Mouse (Mus musculus) kidney, postnatal 36 days (tissue): ENCODE data around the gene S1pr1.
A peak's percentile ranks its signal among the peaks of the same experiment; 100 is the strongest.

ENCODE experiments used
- DNase-seq, 2 experiments: peaks; one replicate each; pipeline ENCODE4 v3.0.0; 2021 to 2022; ENCODE audit warnings: mixed read lengths in 2 of 2

The S1pr1 gene

DNA sequence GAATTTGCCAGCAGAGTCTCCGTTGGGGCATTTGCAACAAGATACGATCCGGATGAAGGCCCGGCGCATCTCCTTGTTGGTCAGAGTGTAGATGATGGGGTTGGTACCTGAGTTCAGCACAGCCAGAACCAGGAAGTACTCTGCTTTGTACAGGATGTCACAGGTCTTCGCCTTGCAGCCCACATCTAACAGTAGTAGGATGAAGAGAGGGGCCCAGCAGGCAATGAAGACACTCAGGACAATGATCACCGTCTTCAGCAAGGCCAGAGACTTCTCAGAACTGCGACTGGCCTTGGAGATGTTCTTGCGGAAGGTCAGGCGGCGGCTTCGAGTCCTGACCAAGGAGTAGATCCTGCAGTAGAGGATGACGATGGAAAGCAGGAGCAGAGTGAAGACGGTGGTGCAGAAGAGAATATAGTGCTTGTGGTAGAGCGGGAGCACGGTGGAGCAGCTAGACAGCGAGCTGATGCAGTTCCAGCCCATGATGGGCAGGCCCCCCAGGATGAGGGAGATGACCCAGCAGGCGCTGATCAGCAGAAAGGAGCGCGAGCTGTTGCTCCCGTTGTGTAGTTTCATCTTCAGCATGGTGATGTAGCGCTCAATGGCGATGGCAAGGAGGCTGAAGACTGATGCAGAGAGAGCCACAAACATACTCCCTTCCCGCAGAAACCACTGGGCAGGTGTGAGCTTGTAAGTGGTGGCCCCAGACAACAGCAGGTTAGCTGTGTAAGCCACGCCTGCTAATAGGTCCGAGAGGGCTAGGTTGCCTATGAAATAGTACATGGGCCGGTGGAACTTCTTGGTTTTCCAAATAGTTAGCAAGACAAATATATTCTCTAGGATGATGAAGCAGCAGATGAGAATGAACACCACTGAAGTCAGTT is 2.7 kb downstream of the S1pr1 start:
- DNase-seq, result peak in 1 of 2 experiments; percentile 8

DNA sequence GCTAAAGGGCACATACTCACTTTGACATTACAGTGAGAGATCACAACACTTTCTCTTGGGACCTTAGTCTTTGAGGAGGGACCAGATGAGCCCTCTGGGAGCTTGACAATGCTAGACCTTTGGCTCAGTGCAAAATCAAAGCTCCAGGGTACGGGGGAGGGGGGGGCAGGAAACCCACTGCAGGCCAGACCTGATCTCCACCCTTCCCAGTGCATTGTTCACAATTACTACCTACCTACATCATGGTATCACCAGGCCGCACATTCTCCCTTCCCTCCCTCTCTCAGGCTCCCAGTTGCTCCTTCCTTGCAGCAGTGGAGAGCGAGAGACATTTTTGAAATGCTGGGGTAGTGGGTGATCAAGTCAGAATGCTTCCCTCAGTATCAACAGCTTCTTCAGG is 3.5 kb downstream of the S1pr1 start:
- peak; percentile 55 to 56 for DNase-seq

DNA sequence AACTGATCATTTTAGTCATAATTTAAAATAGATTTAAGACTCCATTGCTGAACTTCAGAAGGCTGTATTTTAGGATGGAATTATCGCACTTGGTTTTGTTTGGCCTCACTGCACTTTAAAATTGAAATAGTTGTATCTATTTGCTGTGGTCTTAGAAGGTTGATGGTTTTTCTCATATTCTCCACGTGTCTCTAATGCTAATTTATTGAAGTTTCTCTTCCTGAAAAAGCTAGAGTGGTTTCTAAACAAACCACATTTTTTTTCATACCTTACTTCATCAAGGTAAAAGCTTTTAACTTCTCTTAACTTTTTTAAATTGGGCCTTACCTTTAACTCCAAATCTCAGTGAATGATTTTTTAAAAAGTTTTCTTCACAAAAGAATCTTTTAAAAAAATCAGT is 4.8 kb downstream of the S1pr1 start:
- DNase-seq, result no peak

DNA sequence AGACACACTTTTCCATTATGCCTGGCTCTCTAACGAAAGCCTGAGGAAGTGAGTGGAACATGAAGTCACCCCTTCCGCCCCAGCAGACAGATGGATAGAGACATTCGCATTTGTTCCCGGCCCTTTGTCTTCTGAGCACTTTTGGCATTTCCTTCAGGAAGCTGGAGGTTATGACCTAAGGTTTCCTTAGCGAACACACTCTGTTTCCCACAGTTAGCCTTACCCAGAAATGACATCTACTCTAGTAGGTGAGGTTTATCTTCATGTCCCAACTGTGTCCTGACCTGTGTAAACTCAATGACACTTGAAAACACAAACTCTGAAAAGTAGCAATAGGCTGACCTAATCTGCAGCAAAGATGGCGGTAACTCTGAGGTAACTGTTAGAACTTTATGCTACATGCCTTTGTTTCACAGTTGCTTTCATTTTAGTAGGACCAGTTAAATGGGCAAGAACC is 5.7 kb downstream of the S1pr1 start:
- DNase-seq, result peak; percentile 54 to 84

DNA sequence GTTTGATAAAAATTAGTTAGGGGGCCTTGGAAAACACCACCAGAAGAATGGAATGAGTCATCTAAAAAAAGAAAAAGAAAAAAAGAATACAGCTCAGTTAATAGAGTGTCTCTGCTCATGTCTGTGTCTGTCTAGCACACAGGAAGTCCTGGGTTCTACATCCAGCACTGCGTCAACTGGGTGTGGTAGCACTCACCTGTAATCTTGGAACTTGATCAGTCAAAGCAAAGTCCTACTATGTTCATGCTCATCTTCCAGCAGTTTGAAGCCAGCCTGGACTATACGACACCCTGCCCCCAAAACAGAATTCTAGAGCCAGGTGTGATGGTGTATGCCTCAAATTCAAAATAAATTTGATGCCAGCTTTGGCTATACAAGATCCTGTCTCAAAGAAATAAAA is 8.1 kb downstream of the S1pr1 start:
- DNase-seq, result no peak

DNA sequence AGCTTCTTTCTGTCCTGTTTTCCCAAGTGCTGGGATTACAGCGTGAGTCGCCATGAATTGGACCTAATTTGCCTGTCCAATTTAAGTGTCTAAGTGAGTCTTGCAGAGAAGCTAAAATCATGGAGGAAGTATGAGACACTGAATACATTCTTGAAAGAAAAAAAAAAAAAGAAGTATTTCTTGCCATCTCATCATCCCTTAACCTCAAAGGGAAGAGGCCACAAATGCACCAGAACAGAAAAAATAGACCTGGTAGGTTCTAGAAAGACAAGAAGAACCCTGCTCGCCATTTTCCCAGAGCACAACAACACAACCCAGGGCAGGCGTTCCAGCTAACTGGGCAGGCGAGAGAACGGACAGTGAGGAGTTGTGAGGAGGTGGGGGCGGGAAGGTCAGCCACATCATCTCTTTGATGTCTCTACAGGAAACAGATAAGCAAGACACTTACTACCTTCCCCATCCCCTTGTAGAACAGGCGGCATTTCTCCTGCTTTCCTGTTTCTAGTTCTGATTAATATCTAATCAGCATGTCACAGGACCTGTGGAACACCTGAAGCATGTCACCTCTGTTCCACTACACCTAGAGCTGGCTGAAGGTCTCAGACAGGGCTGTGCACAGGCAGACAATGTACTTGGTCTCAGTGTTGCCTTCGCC is 10.5 kb downstream of the S1pr1 start:
- no peak for DNase-seq

DNA sequence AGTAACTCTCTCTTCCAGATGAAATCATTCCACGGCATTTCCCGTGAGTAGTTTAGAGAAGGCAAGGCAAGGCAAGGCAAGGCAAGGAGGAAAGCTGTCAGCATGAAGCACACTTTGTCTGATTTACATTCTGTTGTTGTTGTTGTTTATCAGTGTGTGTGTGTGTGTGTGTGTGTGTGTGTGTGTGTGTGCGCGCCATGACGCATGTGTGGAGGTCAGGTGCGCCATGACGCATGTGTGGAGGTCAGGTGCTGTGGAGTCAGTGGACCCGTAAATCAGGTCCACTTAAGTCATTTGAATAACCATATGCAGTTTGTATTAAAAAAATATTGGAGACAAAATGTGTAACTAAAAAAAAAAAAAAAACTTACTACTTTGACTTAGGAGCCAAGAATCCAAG is 11.2 kb downstream of the S1pr1 start:
- DNase-seq, result no peak

DNA sequence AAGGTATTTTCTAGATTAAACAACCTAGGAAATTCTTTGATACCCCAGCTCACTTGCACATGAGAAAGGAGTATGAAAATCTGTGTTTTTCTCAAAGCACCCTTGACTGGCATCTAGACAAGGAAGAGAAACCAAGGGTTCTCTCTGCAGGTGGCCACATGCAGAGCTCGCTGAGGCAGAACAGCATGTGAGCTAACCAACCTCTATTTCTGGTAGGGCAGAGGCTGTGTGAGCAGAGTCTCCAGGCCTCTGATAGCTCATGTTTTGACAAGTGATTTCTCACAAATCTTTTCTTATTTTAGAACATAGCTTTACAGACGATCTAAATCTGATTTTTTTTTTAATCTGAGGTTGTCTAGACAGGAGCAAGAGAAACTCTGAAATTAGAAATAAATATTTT is 12.8 kb downstream of the S1pr1 start:
- DNase-seq, result no peak

DNA sequence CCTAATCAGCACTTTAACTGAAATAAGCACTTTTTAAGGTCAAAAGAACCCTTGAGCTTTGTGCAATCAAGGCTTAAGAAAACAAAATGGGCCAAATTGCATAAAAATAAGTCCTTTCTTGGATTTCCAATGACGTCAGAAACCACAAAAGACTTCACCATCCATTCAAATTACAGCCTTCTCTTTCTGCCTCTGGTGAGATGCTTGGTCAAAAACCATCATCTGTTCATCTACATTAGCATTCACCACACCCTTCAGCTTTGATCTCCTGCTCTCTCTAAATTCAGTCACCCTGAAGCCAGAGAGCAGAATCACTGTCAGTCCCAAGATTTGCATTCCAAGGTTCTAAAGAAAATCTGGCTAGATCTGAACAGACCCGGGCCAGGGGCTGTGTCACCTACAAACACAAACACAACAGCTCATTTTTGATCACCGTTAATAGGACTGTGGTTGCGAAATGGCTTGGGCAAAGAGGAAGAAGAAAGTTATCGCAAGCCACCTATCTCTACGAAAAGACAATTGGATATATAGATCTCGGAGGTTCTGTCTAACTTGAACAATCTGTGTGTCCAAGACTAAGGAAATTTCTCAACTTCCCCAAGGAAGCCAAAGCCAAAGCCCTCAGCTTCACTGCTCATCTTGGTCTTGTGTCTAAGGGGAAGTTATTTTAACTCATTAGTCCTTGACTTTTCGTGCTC is 19.5 kb downstream of the S1pr1 start:
- DNase-seq, result no peak

DNA sequence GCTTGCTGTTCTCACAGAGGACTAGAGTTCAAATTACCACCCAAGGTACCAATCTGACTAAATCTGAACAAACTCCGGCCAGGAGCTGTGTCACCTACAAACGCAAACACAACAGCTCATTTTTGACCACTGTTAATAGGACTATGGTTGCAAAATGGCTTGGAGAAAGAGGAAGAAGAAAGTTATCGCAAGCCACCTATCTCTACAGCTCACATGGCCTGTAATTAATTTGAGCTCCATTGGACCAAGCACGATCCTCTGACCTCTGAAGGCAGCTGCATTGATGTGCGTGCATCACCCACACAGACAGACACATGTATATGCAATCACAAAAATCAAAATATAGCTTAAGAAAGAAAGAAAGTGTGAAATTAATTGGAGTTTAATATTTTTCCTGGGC is 20.7 kb downstream of the S1pr1 start:
- no peak for DNase-seq

DNA sequence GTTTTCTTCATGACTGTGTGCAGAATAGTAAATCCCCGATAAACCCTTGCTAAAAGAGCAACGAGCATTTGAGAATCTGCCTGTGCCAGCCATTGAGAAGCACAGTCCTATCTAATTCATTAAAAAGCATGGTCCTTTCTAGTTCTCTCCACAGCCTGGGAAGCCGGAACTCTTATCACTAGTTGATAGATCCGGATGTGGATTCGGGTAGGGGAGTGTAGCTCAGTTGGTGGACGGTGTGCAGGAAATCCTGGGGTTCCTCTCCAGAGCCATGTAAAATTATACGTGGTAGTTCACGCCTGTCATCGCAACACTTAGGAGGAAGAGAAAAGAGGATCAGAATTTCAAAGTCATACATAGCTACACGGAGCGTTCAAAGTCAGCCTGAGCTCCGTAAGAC is 21.5 kb downstream of the S1pr1 start:
- no peak for DNase-seq

DNA sequence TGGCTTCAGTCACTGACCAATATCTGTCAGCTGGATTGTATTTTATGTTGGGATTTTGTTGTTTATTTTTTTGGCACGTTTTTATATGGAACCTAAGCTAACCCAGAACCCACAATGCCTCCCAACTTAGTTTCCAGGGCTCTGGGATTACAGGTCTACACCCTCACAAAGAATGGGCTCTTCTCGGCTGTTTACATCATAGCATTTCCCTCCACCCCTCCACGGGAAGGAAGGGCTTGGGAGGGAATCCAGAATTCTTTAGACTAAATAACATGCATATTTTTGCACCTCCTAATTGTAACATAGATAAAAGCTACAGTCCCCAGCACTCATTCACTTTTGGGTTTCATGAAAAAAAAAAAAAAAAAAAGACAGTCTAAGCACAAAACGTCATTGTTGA is 22.0 kb downstream of the S1pr1 start:
- DNase-seq, result no peak

DNA sequence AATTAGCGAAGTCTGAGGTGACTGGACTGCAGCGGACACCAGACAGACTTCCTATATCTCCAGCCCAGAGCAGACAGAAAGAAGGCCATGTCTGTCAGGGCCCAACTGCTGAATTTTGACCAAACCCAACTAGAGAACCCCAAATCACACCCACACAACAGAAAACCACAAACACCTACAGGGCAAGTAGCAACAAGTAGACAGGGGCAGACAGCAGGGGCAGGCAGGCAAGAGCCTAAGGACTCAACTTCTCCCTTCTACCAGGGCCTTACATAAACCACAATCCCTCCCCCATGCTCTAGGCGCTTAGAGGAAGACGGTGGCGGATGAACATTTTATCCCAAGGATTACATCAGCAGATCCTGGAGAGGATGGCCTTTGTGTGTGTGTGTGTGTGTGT is 22.5 kb downstream of the S1pr1 start:
- DNase-seq, result no peak

DNA sequence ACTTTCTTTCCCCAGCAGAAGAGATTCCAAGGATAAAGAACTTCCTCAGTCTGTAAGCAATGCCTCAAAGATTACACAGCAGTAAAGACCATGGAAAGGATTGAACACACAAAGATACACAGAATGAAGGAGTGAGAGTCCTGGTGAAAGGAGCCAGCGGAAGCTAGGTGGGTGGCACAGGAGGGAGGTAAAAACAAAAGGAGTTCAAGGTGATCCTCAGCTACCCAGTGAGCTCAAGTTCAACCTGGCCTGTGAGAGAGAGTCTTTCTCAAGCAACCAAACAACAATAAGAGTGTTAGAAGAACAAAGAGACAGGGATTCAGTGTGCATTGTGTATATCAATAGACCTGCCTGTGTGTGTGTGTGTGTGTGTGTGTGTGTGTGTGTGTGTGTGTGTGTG is 25.0 kb downstream of the S1pr1 start:
- no peak for DNase-seq

DNA sequence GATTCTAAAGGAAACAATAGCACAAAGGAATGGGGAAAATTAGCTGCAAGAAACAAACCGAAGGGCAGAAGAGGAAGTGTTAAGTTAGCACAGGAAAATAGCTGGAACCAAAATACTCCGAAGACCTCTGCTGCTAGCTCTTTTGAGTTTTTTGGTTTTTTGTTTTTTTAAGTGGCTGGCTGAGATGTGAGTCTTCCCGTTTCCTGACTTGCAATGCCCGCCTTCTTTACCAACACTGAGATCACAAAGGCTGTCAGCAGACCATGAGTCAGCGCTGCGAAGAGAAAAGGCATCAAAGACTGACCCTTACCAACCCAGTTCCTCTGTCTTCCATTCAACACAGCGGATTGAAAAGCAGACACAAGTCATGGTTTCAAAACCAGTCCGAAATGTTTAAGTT is 25.5 kb downstream of the S1pr1 start:
- DNase-seq, result peak in 1 of 2 experiments; percentile 27

DNA sequence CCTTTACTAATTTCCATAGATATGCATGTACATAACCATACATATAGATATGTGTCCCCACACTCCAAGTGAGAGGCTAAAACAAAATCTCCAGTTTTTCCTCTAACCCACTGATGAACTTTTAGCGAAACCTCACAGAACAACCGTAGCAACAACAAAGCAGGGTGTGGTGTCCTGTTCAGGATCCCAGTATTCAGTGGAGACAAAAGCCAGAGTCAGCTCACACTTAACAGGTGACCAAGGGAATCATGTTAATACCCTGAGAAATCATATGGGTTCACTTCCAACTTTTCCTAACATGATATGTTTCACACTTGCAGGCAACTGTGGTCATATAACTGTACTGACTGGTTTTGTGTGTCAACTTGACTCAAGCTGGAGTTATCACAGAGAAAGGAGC is 27.1 kb downstream of the S1pr1 start:
- no peak for DNase-seq

DNA sequence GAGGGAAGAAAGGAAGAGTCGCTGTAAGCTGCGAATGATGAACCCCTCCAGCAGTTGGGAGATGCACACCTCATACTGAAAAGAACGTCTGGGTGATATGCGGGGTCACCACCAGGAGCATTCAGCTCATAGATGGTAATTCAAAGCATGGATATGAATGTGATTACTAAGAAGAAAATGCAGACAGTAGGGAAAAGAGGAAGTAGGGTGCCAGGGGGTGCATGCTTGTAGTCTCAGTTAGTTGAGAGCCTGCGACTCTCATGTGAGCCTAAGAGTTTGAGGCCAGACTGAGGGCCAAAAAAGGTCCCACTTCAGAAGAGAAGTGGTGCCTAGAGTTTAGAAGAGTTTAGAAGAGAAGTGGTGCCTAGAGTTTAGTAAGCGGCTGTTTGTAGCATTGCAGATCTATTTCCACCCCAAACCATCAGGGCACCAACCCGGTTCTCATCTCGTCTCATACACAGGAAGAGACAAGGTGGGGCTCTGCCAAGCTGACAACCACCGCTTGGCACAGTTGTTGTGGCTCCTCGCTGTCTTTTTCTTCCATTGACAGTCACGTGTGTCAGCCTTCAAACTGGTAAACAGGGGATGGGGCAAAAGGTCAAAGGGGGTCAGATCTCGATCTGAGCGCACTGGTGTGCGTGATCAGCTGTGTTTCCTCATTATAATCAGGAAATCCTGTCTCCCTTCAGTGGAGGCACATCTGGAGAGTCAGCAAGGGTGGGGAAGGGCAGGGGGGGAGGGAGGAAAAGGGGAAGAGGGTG is 32.4 kb downstream of the S1pr1 start:
- peak; percentile 47 to 62 for DNase-seq

DNA sequence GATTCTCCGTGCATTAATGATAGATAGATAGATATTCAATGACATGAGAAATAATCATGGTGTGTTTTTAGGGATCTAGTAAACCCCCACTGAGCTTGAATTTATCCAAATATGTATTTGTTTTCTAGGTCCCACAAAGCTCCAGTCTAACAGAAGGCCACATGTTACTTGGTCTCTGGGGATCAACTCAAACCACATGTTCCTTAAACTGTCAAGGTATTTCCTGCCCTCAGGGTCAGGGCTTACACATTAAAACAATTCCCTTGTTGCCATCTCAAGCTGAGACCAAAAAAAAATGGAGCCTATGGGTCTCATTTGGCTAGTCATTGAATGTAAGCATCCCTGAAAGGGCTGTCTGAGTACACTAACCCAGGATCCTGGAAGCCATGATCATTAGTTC is 33.7 kb downstream of the S1pr1 start:
- no peak for DNase-seq

DNA sequence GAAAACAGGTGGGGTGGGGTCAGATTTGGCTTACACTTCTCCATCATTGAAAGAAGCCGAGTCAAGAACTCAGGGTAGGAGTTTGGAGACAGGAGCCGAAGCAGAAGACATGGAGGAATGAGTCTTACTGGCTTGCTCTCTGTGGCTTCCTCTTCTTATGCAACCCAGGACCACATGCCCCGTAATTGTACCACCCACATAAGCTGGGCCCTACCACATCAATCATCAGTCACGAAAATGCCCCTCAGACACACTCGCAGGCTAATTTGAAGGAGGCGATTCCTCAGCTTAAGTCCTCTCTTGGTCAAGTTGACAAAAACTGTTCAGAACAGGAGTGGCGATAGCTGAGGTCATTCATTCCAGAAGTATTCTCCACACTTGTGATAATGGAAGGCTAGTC is 35.9 kb downstream of the S1pr1 start:
- DNase-seq, result no peak

DNA sequence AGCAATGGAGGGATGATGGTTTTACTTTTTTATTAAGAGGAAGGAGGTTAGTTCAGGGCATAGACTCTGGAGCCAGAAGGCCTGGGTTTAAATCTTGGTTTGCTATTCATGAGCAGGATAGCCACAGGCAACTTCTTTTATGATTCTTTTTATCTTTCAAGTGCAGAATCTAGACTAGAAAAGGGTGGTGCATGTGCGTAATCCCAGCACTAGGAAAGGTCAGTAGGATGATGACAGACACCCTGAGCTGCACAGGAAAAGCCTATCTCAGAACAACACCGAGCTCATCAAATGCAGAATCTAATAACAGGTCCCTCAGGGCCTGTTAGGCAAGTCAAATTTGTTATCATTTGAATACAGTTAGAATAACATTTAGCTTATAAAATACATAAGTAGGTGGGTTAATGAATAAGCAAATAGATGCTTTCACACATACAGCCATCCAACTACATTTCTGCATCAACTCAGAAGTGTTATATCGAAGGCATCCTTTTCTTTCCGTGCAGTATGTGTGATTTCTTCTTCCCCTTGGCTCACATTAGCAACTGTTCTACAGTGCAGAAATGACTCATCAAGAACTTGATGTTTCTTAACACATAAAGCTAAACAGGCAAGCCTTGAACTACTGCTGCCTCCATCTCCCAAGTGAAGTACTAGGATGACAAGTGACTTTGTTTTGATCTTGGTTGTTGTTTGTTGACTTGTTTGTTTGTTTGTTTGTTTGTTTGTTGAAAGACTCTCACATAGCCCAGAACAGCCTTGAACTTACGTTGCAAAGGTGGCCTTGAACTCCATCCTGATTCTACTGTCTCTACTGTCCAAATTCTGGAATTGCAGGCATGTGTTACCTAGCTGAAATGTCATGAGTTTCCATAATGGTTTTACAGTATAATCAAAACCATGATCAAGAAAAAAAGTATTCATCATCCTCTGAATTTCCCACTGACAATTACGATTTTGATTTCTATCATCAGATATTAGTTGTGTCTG is 39.0 kb downstream of the S1pr1 start:
- no peak for DNase-seq

DNA sequence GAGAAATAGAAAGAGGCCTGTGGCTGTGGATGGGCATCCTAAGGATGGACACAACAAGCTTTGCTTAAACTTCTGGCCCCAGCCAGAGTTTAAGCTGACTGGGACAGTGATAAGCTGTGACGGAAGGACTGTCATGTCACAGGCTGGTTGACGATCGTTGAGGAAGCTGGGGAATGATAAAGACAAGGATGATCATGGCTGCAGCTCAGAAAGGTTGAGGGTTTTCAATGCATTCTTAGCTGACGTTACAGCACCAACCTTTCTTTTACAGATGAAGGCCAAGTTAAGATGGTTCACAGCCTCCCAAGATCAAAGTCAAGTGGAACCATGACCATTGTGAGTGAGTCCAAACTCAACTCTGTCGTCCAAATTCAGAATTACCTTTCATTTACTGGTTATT is 40.2 kb downstream of the S1pr1 start:
- DNase-seq, result no peak
